ENCODE assay signal across 17 mouse cellular contexts in genomic region chr3:101410202-101410601, GRCm38 (mm10). TPM values are rescaled to one million over a fixed set of nuclear protein-coding genes. Genes with fewer than 3 reads are reported as not detected.
DNase-seq lines count a peak whose midpoint lies in the region; ATAC-seq and TF ChIP-seq lines count a peak whose summit lies in the region.
"Had no signal": no experiment of that assay in that cellular context is flagged by ENCODE, and none has a peak within 500 bp of the region (broad histone marks: within the 10 kb centered on the region; RNA-seq: fewer than 3 reads in every experiment).

No protein-coding gene starts in this region.

- H3K9ac ChIP-seq in forebrain, embryonic 16.5 days (replicated peaks; ENCODE audit: low read depth, low read length): 0 out of 2 replicates have a peak overlapping the region, but pooled peaks have one; percentile 9
- H3K9ac ChIP-seq in forebrain, embryonic 11.5 days (ENCODE audit: low read length): no peak overlapping the region
- peak overlapping the region; percentile 50; the same call in 1 of the 2 replicates for H3K9ac ChIP-seq in ES-Bruce4 (ENCODE audit: low read depth, poor library complexity, severe bottlenecking)
- peak overlapping the region; percentile 51; the same call in 1 of the 2 replicates for H3K9ac ChIP-seq in hindbrain, embryonic 13.5 days
- H3K9ac ChIP-seq: intestine, embryonic 15.5 days; liver, embryonic 13.5 days had no signal

- DNase-seq in forebrain, embryonic 11.5 days (ENCODE audit: low spot score): no peak
- DNase-seq in layer of hippocampus, adult 2 months (ENCODE audit: low spot score in 2 of 2): no peak
- DNase-seq in layer of hippocampus, postnatal 36 days: no peak
- DNase-seq in thymus, postnatal 36 days: no peak
- DNase-seq in adrenal gland, adult (ENCODE audit: inconsistent age in 2 of 2, low spot score in 1 of 2): no peak
- DNase-seq: adrenal gland, postnatal 10 days; cerebellum, adult 9-10 months; gastrocnemius, postnatal 25 days; liver, embryonic 13.5 days; right cerebral cortex, postnatal 25 days had no signal

- no peaks in the 10 kb centered on the region for H3K9me3 ChIP-seq in forebrain, embryonic 16.5 days (ENCODE audit: control insufficient read depth, low read length)
- no peaks in the 10 kb centered on the region for H3K9me3 ChIP-seq in forebrain, embryonic 11.5 days (ENCODE audit: control insufficient read depth, low read length)
- H3K9me3 ChIP-seq in ES-Bruce4 (replicated peaks; ENCODE audit: control insufficient read depth, insufficient read depth, low read length, poor library complexity, severe bottlenecking): no peaks in the 10 kb centered on the region
- H3K9me3 ChIP-seq in hindbrain, embryonic 13.5 days: no peaks in the 10 kb centered on the region
- H3K9me3 ChIP-seq: intestine, embryonic 15.5 days; liver, embryonic 13.5 days had no signal

- H3K27me3 ChIP-seq in forebrain, embryonic 16.5 days (replicated peaks; ENCODE audit: control insufficient read depth, insufficient read depth, low read length): no peaks in the 10 kb centered on the region
- no peaks in the 10 kb centered on the region for H3K27me3 ChIP-seq in forebrain, embryonic 11.5 days (ENCODE audit: control insufficient read depth, insufficient read depth, low read length)
- no peaks in the 10 kb centered on the region for H3K27me3 ChIP-seq in ES-Bruce4 (ENCODE audit: control insufficient read depth, insufficient read depth, low read length, poor library complexity, severe bottlenecking)
- H3K27me3 ChIP-seq in hindbrain, embryonic 13.5 days: no peaks in the 10 kb centered on the region
- H3K27me3 ChIP-seq: intestine, embryonic 15.5 days; liver, embryonic 13.5 days had no signal

- no peak overlapping the region for H3K4me3 ChIP-seq in forebrain, embryonic 16.5 days (replicated peaks; ENCODE audit: low read length)
- H3K4me3 ChIP-seq in forebrain, embryonic 11.5 days (ENCODE audit: low read depth, low read length): no peak overlapping the region
- no peak overlapping the region for H3K4me3 ChIP-seq in layer of hippocampus, adult 2 months
- 0 out of 2 replicates have a peak overlapping the region, but pooled peaks have one; percentile 24 for H3K4me3 ChIP-seq in ES-Bruce4 (ENCODE audit: low read depth, low read length)
- no peak overlapping the region for H3K4me3 ChIP-seq in hindbrain, embryonic 13.5 days
- H3K4me3 ChIP-seq: erythroblast, embryonic 14.5 days; intestine, embryonic 15.5 days; liver, embryonic 13.5 days had no signal

- no peak overlapping the region for H3K4me2 ChIP-seq in forebrain, embryonic 16.5 days (ENCODE audit: low read length)
- no peak overlapping the region for H3K4me2 ChIP-seq in forebrain, embryonic 11.5 days (ENCODE audit: low read depth, low read length, severe bottlenecking)
- no peak overlapping the region for H3K4me2 ChIP-seq in hindbrain, embryonic 13.5 days
- H3K4me2 ChIP-seq: intestine, embryonic 15.5 days; liver, embryonic 13.5 days had no signal

- peak; percentile 30; the same call in 1 of the 2 replicates for TF ChIP-seq EP300 in ES-Bruce4 (IDR thresholded peaks at IDR 0.05; ENCODE audit: insufficient read depth, low read depth, low read length)

- H3K27ac ChIP-seq in forebrain, embryonic 16.5 days (ENCODE audit: low read length): no peak overlapping the region
- H3K27ac ChIP-seq in forebrain, embryonic 11.5 days (ENCODE audit: low read depth, low read length): no peak overlapping the region
- H3K27ac ChIP-seq in layer of hippocampus, adult 2 months: peak overlapping the region; percentile 64
- H3K27ac ChIP-seq in ES-Bruce4 (ENCODE audit: insufficient read depth, low read length): peak overlapping the region; percentile 71
- 0 out of 2 replicates have a peak overlapping the region, but pooled peaks have one; percentile 1 for H3K27ac ChIP-seq in hindbrain, embryonic 13.5 days
- H3K27ac ChIP-seq: intestine, embryonic 15.5 days; liver, embryonic 13.5 days; macrophage had no signal

- H3K4me1 ChIP-seq in forebrain, embryonic 16.5 days (replicated peaks; ENCODE audit: control insufficient read depth, insufficient read depth, low read length): peaks cover 34% of the 10 kb centered on the region
- peaks cover 15% of the 10 kb centered on the region for H3K4me1 ChIP-seq in forebrain, embryonic 11.5 days (replicated peaks; ENCODE audit: control insufficient read depth, insufficient read depth, low read length)
- peaks cover 20% of the 10 kb centered on the region for H3K4me1 ChIP-seq in ES-Bruce4 (ENCODE audit: control insufficient read depth, insufficient read depth, low read length)
- peaks cover 59% of the 10 kb centered on the region for H3K4me1 ChIP-seq in hindbrain, embryonic 13.5 days (replicated peaks)

- no peak for TF ChIP-seq CTCF in layer of hippocampus, adult 2 months (conservative IDR thresholded peaks at IDR 0.05)
- TF ChIP-seq CTCF in ES-Bruce4 (IDR thresholded peaks at IDR 0.05; ENCODE audit: low read depth, low read length): no peak

- H3K36me3 ChIP-seq in forebrain, embryonic 16.5 days (ENCODE audit: control insufficient read depth, insufficient read depth): no peaks in the 10 kb centered on the region
- H3K36me3 ChIP-seq in forebrain, embryonic 11.5 days (ENCODE audit: control insufficient read depth, insufficient read depth, low read length): no peaks in the 10 kb centered on the region
- no peaks in the 10 kb centered on the region for H3K36me3 ChIP-seq in ES-Bruce4 (ENCODE audit: control insufficient read depth, insufficient read depth, low read length, poor library complexity, severe bottlenecking)
- no peaks in the 10 kb centered on the region for H3K36me3 ChIP-seq in hindbrain, embryonic 13.5 days
- H3K36me3 ChIP-seq: intestine, embryonic 15.5 days; liver, embryonic 13.5 days had no signal

- no peak for TF ChIP-seq POLR2A in ES-Bruce4 (IDR thresholded peaks at IDR 0.05; ENCODE audit: insufficient read depth, low read length)

- no peak for ATAC-seq in forebrain, embryonic 16.5 days
- ATAC-seq in forebrain, embryonic 11.5 days (replicated peaks; ENCODE audit: low FRiP score): no peak
- no peak for ATAC-seq in hindbrain, embryonic 13.5 days (ENCODE audit: low FRiP score)
- ATAC-seq: intestine, embryonic 15.5 days; midbrain, embryonic 16.5 days had no signal

- WGBS in forebrain, embryonic 16.5 days: 33% methylated on average over 2 of the region's 2 CpGs
- 23% methylated on average over 2 of the region's 2 CpGs for WGBS in forebrain, embryonic 11.5 days
- 19% methylated on average over 2 of the region's 2 CpGs for WGBS in hindbrain, embryonic 13.5 days

RNA-seq across cellular contexts. Expression of gene Igsf3, which starts 33.3 kb away (rescaled TPM):
- polyA plus RNA-seq in forebrain, embryonic 16.5 days (2015; fragmentation: Nextera tagmentation; extraction: Ambion mirVana): 98.6 and 100 TPM in 2 replicates
- 19.1 and 19.3 TPM in 2 replicates for polyA plus RNA-seq in forebrain, embryonic 11.5 days (2014; fragmentation: Nextera tagmentation; extraction: Ambion mirVana)
- 10 to 100 TPM; 19.4 to 20.6 TPM for total RNA-seq in layer of hippocampus, adult 2 months (2021)
- 10 to 100 TPM; 17.0 to 20.6 TPM for total RNA-seq in layer of hippocampus, postnatal 36 days (2021)
- 29.1 and 30.5 TPM in 2 replicates for polyA plus RNA-seq in ES-Bruce4 (2011; ENCODE audit: insufficient read depth, insufficient read length, low read depth, missing spikeins)
- 81.4 and 87.9 TPM in 2 replicates for polyA plus RNA-seq in hindbrain, embryonic 13.5 days (2015; fragmentation: Nextera tagmentation; extraction: Ambion mirVana)

Comparison
In these comparisons a context has a peak if more than half of its experiments do, and no peak if none do; other contexts are left out.
1. H3K27ac ChIP-seq: peak in layer of hippocampus, adult 2 months (single experiment), ES-Bruce4 (single experiment) and hindbrain, embryonic 13.5 days (single experiment); none in forebrain, embryonic 16.5 days (single experiment) and forebrain, embryonic 11.5 days (single experiment).